Mouse (Mus musculus) small intestine, adult 2 months (tissue): ENCODE data around the gene Gm20671. TPM values are rescaled to one million over a fixed set of nuclear protein-coding genes. Genes with fewer than 3 reads are reported as not detected.
"Not testable (repeated sequence)": the region's sequence is repeated elsewhere in the genome, so short reads cannot be mapped to it uniquely, and the experiment has no call there.

ENCODE experiments used
- H3K27ac ChIP-seq: fragments of 200-500 bp; 2 replicates; pipeline ENCODE4 v1.5.1; 2012; ENCODE audit warnings: low read depth, low read length, control low read depth, inconsistent platforms; ENCODE audit not compliant: insufficient read depth
- H3K27me3 ChIP-seq: fragments of 200-500 bp; 2 replicates; pipeline ENCODE4 v1.6.1; 2012; ENCODE audit warnings: mild to moderate bottlenecking, moderate library complexity, low read length, inconsistent platforms; ENCODE audit not compliant: control insufficient read depth, insufficient read depth
- H3K36me3 ChIP-seq: fragments of 200-500 bp; 2 replicates; pipeline ENCODE4 v1.6.1; 2012; ENCODE audit warnings: mild to moderate bottlenecking, low read length, control low read depth, inconsistent platforms; ENCODE audit not compliant: control insufficient read depth, insufficient read depth
- H3K4me1 ChIP-seq: fragments of 200-500 bp; 2 replicates; pipeline ENCODE4 v1.6.1; 2012; ENCODE audit warnings: low read length, inconsistent platforms, mixed read lengths; ENCODE audit not compliant: control insufficient read depth, insufficient read depth, insufficient read length
- H3K4me3 ChIP-seq: fragments of 200-500 bp; 2 replicates; pipeline ENCODE4 v1.5.1; 2012; ENCODE audit warnings: low read depth, mild to moderate bottlenecking, control low read depth, inconsistent platforms, low read length, moderate library complexity
- CTCF ChIP-seq: fragments of 200-500 bp; IDR thresholded peaks from 2 replicates; pipeline ENCODE4 v1.5.1; 2012; ENCODE audit warnings: low read depth, mild to moderate bottlenecking, control low read depth, inconsistent platforms, low read length, moderate library complexity, mixed read lengths; ENCODE audit not compliant: insufficient replicate concordance, insufficient read length; ENCODE audit errors: extremely low read depth
- POLR2A ChIP-seq: fragments of 200-500 bp; IDR thresholded peaks from 2 replicates; pipeline ENCODE4 v1.6.1; 2012; ENCODE audit warnings: low read depth, mild to moderate bottlenecking, control low read depth, inconsistent platforms, low read length, moderate library complexity
- whole genome bisulfite sequencing: fragments of 180-500 bp; shearing (Covaris S2); methylation state at CpG from one replicate; pipeline ENCODE4 v1.1.7; 2018; 5-methylcytosine and 5-hydroxymethylcytosine counted together
- polyA plus RNA-seq: library from polyadenylated mRNA; depleted of rRNA; stranded (reverse); fragments of >200 nt; gene quantifications from 2 replicates; pipeline ENCODE4 v1.2.3, GENCODE M21; 2012

The Gm20671 gene
- polyA plus RNA-seq, 1 experiment: 17.1 TPM

DNA sequence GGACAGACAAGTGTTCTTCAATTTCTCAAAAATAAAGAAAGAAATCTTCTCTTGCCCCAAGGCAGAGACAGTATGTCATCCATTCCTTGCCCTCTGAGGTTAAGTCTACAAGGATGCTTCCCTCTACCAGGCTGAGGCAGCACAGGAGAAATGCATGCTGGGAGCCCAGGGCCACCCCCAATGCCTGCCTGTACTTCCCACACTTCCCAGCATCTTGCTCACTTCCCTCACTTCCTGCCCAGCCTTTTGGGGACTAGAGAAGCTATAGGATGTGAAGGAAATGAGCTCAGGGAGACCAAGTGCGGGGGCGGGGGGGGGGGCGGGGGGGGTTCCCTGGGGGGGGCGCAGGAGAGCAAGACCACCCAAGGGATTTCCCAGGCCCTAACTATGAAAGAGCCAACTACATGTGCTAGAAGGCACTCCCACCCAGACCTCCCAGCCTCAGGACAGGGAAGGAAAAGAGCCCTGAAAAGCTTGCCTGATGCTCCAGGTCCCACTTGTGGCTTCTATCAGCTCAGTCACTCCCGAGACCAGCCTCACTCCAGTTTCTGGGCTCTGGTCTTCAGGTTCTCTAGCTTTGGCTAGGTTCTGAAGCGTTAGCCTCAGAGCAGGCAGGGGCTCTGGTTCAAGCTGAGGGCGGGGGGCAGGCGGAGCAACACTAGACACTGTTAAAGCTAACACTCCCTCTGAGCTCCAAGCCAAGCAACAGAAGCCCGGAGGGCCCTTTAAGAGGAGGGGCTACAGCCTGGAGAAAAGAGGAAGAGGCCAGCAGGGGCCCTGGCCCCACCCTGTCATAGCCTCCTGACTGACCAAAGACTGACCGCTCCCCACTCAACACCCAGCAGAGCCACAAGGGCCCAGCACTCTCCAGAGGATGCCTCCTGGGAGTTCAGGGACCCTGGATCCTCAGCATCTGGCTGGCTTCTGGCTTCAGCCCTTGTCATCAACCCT lies 80.9 kb downstream of the Gm20671 start:
- 5% methylated on average over 9 of the region's 10 CpGs for WGBS
- Histone ChIP-seq H3K4me3 (peak overlapping the region; percentile 70), H3K36me3 (peaks cover 1% of the 10 kb centered on the region; the same call in 1 of the 2 replicates), H3K27ac (peak overlapping the region; percentile 93), H3K4me1 (peaks cover 40% of the 10 kb centered on the region), H3K27me3 (no peaks in the 10 kb centered on the region)
- no peak for TF ChIP-seq CTCF
- TF ChIP-seq POLR2A: peak; percentile 87

DNA sequence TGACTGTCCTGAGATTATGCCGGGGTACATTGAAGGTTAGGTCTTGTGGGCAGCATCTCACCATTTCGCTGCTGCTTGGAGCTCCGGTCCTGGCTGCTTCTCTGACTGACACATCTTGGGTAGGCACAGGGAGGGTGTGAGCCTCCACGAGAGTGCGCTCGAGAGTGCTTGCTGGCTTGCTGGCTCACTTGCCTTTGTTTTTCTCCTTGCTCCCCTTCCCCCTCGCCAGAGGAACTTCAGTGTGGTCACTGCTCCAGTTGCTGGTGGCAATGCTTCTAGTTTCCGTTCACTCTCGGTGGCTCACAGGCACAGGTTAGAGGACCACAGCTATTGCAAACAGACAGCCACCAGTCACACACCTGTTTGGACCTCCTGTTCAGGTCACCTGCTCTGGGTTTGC lies 84.8 kb downstream of the Gm20671 start:
- Histone ChIP-seq H3K27me3 (no peaks in the 10 kb centered on the region), H3K36me3 (peaks cover 10% of the 10 kb centered on the region), H3K4me3 (no peak overlapping the region), H3K27ac (peak overlapping the region; percentile 8), H3K4me1 (peaks cover 66% of the 10 kb centered on the region)
- 28% methylated on average over 9 of the region's 9 CpGs for WGBS
- TF ChIP-seq CTCF: peak; percentile 40; the same call in 1 of the 2 replicates
- TF ChIP-seq POLR2A: no peak

DNA sequence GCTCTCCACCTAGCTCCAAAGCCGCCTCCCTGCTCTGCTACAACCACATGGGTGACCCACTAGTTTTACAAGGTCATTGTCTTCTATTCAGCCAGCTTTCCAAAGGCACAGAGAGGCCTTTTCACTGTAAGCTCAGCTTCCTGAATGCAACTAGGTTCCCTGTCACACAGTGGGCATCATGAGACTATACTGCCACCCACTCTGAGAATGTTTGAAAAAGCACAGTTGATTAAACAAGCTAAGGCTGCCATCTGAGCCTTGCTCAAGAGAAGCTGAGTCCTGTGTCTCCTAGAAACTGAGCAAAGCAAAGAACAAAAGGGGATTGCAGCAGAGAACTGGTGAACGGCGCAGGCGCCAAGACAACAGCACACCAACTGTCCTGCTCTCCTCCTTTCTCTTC lies 85.5 kb downstream of the Gm20671 start:
- Histone ChIP-seq H3K36me3 (peaks cover 16% of the 10 kb centered on the region), H3K4me1 (peaks cover 71% of the 10 kb centered on the region)
- not testable (repeated sequence) for H3K27me3 ChIP-seq, H3K4me3 ChIP-seq, H3K27ac ChIP-seq
- WGBS: 55% methylated on average over 4 of the region's 4 CpGs

DNA sequence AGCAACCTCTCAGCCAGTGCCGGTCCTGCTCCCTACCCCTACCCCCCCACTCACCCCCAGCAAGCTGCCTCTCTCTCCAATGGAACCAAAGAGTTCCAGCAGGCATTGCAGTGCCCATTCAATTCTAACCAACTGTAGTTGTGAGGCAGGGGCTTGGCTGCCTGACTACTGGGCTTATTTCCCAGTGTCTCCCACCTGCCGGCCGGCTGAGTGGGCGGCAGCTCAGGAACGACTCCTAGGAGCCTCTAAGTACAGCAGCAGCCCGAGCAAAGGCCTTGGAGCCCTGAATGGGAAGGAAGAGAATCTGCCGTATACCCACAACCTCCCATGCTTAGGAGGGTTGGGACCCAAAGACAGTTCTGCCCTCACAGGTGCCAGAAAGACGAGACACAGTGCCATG lies 86.1 kb downstream of the Gm20671 start:
- WGBS: 35% methylated on average over 8 of the region's 8 CpGs
- H3K27ac ChIP-seq: peak overlapping the region; percentile 31; the same call in 1 of the 2 replicates
- H3K36me3 ChIP-seq: peaks cover 18% of the 10 kb centered on the region
- H3K4me1 ChIP-seq: peaks cover 75% of the 10 kb centered on the region
- H3K27me3 ChIP-seq, H3K4me3 ChIP-seq: not testable (repeated sequence)

DNA sequence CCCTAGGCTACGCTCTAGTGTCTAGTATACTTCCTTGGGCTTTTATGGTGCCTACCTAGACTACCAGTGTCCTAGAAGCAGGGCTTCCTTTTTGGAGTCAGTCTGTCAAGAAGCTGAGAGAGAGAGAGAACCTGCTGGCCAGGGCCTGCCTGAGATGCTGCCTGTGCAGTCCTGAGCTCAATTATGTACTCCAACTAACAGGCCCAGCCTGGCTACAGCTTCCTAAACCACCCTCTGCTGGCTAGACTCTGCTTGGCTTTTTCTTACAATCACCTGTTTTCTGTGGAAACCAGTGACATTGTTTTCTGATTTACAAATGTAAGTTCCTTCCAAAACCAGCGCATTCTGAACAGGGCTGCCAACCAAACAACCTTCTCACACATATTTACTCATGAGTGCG lies 86.8 kb downstream of the Gm20671 start:
- Histone ChIP-seq H3K36me3 (peaks cover 22% of the 10 kb centered on the region), H3K4me3 (no peak overlapping the region), H3K4me1 (peaks cover 77% of the 10 kb centered on the region), H3K27ac (peak overlapping the region; percentile 31; the same call in 1 of the 2 replicates), H3K27me3 (no peaks in the 10 kb centered on the region)
- TF ChIP-seq POLR2A (no peak), CTCF (no peak)
- WGBS: 50% methylated on average over 3 of the region's 3 CpGs

DNA sequence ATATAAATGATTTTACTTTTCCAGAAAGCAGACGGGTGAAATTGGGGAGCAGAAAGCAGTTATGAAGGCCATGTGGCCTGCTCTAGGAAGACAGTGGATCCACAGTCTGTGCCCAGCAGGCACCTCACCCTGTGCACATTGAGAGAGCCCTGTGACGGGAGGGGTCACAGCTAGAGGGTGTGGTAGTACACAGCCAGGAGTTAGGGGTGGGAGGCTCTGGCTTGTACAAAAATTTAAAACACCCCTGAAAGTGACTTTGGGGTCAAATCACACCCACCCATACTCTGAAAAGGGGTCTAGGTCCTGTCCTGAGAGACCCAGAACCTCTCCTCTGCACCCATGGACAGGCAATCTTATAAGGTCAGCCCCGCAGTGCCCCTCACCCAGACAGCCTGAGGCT lies 90.1 kb downstream of the Gm20671 start:
- H3K4me1 ChIP-seq: peaks cover 51% of the 10 kb centered on the region
- WGBS: 62% methylated on average over 3 of the region's 3 CpGs

DNA sequence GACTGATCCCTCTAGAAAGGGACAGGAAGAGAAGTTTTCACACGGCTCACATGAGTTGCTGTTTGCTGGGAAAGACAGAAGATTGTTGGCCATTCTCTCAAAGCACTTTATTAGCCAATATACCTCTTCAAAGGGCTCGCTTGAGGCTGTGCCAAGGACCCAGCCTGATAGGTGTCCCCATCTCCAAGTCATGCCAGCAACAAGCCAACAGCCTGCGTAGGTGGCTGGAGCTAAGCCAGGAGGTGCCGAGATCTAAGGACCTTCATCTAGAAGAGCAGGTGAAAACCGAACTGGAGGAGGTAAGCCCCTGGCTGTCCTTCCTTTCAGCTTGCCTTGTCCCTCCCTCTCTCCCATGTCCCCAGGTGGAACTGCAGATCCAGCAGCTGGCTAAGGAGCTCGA lies 91.1 kb downstream of the Gm20671 start:
- TF ChIP-seq CTCF (no peak), POLR2A (no peak)
- Histone ChIP-seq H3K4me1 (peaks cover 48% of the 10 kb centered on the region), H3K27me3 (no peaks in the 10 kb centered on the region), H3K27ac (peak overlapping the region; percentile 96), H3K4me3 (no peak overlapping the region), H3K36me3 (peaks cover 34% of the 10 kb centered on the region)
- WGBS: 32% methylated on average over 6 of the region's 6 CpGs

More for the DNA sequence above, 90.1 kb downstream of the Gm20671 start:
- H3K27me3 ChIP-seq: not testable (repeated sequence)
- 0 out of 2 replicates have a peak overlapping the region, but pooled peaks have one; percentile 8 for H3K4me3 ChIP-seq
- peak overlapping the region; percentile 96 for H3K27ac ChIP-seq
- peaks cover 34% of the 10 kb centered on the region for H3K36me3 ChIP-seq

DNA sequence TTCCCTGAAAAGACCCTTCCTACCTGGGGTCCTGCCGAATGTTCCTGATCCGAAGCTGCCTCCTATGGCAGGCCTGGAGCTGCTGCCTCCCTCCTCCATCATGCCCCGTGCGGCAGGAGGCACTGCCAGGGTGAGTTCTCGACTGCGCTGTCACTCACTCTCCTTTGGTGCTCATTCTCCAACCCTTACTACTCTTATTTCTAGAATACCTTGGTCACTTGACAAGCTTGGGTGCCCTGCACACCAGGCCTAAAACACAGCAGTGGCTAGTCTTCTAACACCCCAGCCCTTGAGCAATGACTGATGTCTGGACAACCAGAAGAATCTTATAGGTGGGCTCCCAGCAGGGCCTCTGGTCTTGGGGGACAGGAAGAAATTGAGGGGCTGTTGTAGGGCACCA lies 93.0 kb downstream of the Gm20671 start:
- WGBS: 96% methylated on average over 6 of the region's 6 CpGs
- H3K4me1 ChIP-seq: peaks cover 33% of the 10 kb centered on the region
- H3K27ac ChIP-seq, H3K27me3 ChIP-seq, H3K4me3 ChIP-seq: not testable (repeated sequence)
- peaks cover 34% of the 10 kb centered on the region for H3K36me3 ChIP-seq
